Mouse (Mus musculus): ENCODE data around the gene Bcan. TPM values are rescaled to one million over a fixed set of nuclear protein-coding genes. Genes with fewer than 3 reads are reported as not detected.
A peak's percentile ranks its signal among the peaks of the same experiment; 100 is the strongest.

Bcan gene
- polyA plus RNA-seq, 1 experiment from 2014 or later: 0.27 TPM

DNA sequence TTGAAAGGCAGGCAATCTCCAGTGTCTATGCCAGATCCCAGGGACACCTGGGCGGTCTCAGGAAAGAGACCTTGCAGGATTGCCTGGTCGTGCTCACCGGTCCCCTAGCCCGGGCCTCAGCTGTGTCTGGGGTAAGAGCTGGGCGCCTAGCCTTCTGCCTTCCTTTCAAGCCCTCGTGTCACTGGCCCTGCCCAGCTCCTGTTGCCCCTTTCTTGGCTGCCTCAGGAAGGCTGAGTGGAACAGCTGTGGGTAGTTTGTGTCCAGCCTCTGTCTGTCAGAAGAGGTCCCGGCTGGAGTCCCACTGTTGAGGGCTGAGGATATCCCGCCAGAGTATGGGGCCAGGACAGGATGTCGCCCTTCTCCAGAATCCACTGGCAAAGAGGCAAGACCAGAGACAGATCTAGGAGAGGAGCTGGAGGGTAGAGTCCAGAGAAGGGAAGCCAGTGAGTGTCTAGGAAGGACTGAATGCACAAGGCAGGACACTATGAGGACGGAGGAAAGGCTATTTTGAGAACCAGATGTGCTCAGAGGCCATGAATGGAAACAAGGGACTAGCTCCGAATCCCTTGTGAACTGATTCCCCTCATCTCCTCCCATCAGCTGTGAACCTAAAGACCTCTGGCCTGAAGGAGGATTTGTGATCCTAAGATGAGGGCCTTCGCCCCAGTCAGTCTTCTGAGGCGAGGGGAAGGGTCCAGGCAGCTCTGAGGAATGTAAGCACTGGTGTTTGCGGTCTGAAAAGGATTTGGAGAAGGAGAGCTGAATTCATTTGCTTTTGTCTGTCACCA lies 26.2 kb downstream of the Bcan start:
- no peak for DNase-seq (ENCODE audit: low spot score)

DNA sequence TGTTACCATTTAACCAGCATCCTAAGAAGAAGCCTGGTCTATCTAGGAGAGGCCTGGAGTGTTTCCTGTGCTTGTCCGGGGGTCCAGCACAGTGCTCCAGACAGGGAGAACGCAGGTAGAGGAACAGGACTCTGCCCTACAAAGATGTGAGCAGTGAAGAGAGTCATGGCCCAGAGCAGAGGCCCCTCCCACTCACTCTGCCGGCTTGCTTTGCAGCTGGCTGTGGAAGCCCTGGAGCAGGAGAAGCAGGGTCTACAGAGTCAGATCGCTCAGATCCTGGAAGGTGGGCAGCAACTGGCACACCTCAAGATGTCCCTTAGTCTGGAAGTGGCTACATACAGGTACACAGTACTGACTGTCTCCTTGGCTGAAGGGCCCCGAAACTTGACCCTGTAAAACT lies 27.3 kb downstream of the Bcan start:
- DNase-seq (ENCODE audit: low spot score): no peak

DNA sequence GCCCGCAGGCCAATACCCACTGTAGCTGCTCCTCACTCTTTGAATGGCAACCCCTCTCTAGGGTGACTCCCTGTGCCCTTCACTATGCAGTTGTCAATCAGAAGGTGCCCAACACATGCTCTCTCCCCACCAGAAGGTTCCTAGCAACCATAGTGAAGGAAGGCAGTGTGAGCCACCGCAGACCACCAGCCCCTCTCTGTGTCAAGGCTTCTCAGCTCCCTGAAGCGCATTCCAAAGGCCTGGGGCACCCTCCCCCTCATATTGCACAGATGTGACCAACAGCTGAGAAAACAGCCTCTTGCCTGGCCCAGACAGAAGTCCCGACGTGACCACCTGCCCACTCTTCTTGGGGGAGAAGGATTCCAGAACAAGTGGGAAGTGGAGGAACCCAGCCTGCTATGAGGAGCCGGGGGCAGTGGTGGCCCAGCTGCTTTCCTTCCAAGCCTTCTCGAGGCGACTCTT lies 27.8 kb downstream of the Bcan start:
- DNase-seq (ENCODE audit: low spot score): no peak

DNA sequence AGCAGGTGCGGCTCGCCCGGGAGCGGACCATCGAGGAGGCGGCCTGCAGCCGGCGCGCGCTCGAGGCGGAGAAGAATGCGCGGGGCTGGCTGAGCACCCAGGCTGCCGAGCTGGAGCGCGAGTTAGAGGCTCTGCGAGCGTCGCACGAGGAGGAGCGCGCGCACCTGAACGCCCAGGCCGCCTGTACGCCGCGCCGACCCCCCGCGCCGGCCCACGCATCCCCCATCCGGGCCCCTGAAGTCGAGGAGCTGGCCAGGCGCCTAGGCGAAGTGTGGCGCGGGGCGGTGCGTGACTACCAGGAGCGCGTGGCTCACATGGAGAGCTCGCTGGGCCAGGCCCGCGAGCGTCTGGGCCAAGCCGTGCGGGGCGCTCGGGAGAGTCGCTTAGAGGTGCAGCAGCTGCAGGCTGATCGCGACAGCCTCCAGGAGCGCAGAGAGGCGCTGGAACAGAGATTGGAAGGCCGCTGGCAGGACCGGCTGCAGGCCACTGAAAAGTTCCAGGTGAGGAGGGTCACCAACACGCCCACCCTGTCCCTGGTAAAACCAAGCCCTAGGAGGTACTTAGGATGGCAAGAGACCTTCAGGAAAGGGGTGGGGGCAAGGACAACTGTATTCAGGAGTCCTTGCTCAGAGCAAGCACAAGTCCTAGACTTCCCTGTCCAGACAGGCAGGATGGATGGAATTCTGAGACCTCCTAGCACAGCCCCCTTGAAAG lies 28.4 kb downstream of the Bcan start:
- no peak for DNase-seq (ENCODE audit: low spot score)

DNA sequence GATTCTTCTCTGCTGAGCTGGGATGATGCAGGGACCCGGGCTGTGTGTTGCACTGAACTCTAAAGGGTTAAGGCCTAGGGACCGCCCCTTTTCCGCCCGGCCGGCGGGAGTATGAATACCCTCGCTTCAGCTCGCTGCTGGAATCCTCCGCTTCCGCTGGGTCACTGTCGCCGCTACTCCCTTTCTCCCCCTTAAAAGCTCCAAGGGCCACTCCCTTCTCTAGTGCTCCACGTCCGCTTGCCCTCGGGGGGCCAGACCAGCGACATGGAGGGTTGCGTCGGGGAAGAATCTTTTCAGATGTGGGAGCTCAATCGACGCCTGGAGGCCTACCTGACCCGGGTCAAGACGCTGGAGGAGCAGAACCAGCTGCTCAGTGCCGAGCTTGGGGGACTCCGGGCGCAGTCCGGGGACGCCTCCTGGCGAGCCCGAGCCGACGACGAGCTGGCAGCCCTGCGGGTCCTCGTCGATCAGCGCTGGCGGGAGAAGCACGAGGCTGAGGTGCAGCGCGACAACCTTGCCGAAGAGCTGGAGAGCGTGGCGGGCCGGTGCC lies 29.0 kb downstream of the Bcan start, which contains the start of gene Nes:
Gene Nes, plus strand, starts transcription at position 140 of the 550 bp plus-strand sequence.
- peak; percentile 33 for DNase-seq (ENCODE audit: low spot score)

DNA sequence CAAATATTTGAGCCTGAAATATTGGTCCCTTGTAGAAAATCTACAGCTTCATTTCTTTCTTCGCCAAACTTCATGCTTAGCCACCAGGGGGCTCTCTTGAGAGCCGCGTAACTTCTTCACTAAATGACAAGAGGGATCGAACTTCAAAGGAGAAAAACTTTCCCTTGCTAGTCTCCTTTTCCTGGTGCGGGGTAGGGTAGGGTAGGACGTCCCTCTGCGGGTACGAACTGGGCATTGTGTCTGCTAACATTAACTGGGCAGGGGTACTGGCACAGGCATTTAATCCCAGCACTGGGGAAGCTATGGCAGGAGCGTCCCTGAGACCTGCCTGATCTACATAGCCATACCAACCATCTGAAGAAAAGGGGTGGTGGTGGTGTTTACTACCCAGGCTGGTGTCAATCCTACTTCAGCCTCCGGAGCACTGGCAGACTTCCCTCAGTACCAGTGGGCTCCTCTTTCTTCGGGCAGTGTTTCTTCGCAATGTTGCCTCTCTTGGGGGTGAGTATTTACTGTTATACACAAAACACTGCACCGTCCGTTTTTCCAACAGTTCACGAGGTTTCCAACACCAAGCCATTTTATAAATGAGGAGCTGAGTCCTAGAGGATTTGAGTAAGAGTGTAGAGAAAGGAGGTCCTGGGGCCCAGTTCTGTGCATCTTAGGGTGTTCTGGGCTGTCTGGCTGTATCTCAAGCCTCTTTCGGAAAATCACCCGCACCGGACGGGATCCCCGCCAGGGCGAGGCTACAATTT lies 29.7 kb downstream of the Bcan start:
- DNase-seq (ENCODE audit: low spot score): peak; percentile 81

DNA sequence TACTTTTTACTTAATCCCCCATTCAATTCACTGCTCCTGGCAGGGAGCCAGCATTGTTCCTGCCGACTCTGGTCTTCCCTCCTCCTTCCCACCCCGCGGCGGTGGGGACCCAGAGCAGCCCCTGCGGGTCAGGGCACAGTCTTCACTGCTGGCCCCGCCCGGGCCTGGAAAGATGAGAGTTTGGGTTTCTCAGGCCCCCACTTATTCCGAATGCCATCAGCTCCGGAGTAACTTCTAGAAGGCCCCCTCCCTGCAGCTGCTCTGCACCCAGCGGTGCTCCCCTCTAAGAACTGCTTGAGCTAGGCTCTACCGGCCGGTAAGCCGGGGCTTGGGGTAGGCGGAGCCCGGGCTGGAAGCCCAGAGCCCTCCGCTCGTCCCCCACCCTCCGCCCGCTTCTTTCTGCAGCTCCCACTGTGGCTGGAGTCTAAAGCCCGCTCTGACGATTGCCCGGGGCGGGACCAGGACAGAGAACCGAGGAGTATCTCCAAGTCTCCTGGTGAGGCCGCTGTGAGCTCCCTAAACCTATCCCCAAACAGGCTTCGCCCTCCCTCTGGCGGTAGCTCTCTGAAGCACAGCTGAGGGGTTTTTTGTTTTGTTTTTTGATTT lies 39.3 kb downstream of the Bcan start:
- DNase-seq (ENCODE audit: low spot score): peak; percentile 78

DNA sequence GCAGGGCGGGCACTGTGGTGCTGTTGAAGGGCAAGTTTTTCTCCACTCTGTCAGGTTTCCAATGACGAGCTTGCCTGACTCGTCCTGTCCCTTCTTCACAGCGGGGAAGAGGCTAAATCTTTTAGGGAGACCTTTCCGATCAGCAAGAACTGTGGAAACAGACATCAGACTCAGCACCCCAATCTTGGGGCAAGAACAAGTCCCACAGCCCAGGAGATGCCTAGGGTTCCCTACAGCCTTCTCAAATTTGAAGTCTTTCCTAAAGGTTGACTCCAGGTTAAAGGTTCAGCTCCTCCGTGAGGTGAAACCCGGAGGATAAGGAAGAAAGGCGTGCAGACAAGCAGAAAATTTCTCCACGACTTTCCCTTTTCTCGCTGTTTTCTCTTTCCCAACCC lies 39.8 kb downstream of the Bcan start:
- DNase-seq (ENCODE audit: low spot score): no peak

DNA sequence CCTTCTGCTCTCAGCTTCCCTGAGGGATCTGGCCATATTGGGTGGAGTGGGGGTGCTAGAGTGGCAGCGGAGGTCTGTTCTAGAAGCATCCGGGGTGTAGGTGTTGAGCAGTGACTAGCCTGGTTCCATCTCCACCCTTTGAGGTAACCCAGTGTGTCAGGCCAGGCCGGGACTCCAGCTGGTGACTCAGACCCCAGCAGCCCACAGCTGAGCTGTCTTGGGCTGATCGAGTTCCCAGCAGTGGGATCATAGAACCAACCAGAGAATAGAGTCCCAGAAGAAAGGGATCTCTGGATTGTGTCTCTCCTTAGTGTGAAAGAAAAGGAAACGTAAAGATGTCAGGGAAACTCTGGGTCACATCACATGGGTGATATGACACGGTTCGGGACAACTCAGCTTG lies 40.7 kb downstream of the Bcan start:
- no peak for DNase-seq (ENCODE audit: low spot score)

DNA sequence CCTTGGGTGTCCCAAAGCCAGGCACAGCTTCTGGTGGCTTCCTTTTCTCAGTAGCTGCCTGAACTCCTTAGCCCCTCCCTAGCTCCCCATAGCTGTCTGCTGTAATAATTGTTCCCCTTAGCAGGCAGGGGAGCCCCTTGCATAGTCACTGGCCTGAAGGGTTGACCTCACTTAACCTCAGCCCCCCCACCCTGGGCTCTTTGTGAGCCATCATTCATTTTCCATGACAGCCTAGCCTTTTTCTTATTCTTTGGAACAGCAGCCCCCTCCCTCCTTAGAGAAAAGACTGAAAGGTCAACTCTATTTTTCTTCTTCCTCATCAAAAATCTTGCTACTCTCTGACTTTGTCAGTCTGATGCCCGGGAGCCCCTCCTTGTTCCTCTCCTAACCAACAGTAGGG lies 41.1 kb downstream of the Bcan start:
- no peak for DNase-seq (ENCODE audit: low spot score)

DNA sequence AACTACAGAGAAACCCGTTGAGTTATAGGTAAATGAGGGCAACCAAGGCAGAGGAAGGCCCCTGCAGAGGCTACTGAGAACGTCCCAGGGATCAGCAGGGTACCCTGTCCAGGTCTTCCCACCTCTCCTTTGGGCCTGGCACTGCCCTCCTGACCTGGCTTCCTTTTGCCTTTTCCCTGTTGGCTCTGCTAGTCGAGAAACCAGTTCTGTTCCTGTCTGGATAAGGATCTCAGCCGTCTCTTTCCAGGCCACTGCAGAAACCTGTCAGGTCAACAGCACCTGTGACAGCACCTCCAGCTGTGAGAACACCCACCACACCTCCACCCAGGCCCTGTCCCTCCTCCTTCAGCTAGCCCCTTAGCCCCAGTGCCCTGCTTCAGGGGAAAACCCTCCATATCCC lies 41.6 kb downstream of the Bcan start:
- DNase-seq (ENCODE audit: low spot score): no peak

DNA sequence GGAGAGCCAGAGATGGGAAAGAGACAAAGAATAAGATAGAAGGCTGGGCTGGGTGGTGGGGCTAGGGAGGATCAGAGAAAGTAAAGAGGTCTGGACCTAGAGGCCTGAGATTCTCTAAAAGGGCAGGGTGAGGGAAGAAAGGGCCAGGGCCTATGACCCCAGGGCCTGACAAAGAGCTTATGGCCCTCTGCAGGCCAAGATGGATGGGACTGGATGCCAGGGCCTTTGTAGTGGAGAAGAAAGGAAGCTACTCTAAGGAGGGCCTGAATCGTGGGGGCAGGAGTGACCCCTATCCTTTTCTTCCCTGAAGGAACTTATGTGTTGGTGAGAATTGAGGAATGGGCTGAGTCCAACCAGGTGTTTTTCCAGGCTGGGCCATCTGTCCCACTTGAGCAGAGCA lies 42.0 kb downstream of the Bcan start:
- DNase-seq (ENCODE audit: low spot score): no peak

DNA sequence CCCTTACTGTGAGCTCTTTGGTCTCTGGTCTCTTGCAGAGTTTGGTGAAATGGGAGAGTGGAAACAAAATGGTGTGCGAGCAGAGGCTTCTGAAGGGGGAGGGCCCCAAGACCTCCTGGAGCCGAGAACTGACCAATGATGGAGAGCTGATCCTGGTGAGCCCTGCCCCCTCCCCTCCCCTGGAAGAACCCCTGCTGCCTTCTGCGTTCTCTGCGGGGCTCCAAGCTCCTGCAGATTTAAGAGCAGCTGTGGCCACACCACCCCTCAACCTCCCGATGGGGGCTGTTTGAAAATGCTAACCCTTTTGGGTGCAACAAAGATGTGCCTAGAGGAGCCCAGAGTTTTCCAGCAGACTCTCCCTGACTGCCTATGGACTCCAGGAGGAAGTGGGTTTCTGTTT lies 47.6 kb downstream of the Bcan start:
- no peak for DNase-seq (ENCODE audit: low spot score)

DNA sequence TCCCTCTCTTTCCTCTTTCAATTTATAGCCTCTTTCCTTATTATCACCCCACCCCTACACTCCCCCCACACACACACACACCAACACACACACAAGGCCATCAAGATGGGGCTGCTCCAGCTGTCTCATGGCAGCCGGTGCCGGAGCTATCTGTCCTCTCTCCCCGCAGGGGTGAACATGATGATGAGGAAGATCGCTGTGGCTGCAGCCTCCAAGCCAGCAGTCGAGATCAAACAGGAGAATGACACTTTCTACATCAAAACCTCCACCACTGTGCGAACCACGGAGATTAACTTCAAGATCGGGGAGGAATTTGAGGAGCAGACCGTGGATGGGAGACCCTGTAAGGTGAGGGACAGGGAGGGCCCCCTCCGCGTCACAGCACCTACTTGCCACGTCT lies 48.1 kb downstream of the Bcan start:
- DNase-seq (ENCODE audit: low spot score): no peak

DNA sequence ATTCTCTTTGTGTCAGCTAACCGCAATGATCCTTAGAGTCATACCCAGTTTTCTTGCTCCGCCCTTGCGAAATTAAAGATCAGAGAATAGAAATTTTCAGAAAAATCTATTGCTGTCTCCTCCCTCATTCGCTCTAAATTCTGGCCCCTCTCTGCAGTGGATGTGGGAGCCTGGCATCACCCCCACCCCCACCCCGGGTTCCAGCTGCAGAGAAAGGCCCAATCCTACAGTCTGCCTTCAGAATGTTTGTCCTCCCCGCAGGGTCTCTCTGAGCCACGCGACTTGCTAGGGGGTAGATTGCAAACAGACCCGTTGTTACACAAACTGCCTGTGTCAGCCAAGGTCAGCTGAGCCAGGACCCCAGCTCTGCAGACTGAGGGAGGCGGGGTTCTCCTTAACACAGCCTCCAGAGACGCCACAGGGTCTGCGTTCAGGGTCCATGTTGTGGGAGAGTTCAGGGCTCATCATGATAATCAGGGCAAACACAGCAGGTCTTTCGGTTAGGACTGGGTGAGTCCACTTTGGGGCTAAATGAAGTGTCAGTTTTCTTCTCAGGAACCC lies 50.0 kb downstream of the Bcan start:
- no peak for DNase-seq (ENCODE audit: low spot score)

DNA sequence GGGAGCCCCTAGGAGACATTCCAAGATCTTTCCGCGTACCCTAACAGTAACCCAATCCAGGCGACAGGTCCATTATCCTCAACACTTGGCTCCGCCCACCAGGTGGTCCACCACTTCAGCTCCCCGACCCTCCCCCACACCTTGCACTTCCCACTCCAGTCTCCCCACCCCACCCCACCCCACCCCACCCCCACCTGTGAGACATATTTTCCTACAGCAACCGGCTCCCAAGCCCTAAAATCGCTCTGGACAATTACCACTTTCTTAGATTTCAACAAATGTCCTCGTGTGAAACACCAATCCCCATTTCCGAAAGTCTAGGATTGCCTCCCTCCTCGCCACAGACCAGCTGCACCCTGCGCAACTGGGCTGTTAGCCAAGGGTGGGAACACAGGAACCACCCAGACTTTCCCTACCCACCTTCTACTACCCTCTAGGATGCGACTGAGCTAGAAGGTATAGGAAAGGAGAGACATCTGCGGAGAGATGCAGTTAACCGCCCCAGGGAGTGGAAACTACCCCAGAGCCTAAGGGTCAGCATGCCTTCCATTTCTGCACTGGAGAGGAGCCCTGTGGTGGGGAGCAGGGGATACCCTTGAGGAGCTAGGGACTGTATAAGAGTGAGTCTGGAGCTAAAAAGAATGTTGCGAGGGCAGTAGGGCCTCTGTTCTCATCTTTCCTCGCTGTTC lies 50.6 kb downstream of the Bcan start:
- DNase-seq (ENCODE audit: low spot score): no peak

DNA sequence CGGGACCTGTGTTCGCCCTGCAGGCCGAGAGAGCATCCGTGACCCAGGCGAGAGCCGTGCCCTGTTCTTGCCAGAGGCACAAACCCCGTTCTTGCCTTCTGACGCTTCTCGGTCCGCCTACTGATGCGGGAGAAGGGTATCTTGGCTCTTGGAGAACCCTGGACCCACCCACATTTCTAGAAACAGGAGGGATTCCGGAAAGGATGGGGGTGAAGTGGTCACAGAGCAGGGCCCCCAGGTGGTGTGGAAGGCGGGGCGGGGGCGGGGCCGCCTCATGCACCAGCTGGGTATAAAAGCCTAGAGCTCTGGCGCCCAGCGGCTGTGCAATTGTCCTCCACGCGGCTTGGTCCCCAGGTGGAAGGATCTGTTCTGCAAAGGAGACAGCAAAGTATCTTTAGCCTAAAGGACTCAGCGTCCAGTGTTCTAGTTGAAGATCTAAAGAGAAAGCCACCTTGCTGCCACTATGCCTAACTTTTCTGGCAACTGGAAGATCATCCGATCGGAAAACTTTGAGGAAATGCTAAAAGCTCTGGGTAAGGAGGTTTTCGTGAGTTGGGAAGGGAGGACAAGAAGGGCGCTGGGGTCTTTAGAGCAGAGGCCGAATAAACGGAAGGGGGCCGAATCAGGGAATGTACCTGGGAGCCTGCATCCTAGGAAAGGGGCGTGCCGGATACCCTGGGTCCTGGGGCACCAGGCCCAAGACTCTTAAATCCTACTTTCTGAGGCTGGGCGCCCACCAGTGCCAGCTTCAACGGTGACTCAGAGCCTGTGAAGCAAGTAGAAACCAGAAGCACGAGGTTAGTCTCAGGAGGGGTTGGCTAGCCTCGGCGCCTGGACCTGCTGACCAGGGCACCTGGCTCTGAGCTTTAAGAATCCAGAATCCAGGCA lies 51.4 kb downstream of the Bcan start, which contains the start of gene Crabp2:
Gene Crabp2, plus strand, starts transcription at position 289 of the 888 bp plus-strand sequence.
- DNase-seq (ENCODE audit: low spot score): no peak

DNA sequence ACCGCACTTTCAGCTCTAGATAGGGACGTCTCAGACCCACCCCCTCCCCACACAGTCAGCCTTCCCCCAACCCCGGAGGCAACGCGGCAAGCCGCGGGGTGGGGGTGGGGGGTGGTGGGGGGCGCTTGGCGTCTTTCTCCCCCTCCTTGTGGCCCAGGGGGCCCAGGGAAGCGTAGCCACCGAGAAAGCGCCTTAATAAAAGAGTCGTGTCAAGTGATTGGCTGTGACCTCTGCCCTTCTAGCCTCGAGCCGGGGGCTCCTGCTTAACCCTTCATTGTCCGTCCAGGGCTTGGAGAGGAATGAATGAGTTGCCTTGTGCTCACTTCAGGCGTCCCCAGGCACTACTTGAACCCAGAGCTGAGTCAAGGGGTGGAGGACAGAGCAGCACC lies 52.2 kb downstream of the Bcan start:
- no peak for DNase-seq (ENCODE audit: low spot score)

All from thymus, postnatal 0 days (tissue).